Mouse (Mus musculus): ENCODE results near the gene Gstt4. TPM values are rescaled to one million over a fixed set of nuclear protein-coding genes. Genes with fewer than 3 reads are reported as not detected.
A peak's percentile ranks its signal among the peaks of the same experiment; 100 is the strongest.

The Gstt4 gene
- polyA plus RNA-seq, 1 experiment, result not detected

DNA sequence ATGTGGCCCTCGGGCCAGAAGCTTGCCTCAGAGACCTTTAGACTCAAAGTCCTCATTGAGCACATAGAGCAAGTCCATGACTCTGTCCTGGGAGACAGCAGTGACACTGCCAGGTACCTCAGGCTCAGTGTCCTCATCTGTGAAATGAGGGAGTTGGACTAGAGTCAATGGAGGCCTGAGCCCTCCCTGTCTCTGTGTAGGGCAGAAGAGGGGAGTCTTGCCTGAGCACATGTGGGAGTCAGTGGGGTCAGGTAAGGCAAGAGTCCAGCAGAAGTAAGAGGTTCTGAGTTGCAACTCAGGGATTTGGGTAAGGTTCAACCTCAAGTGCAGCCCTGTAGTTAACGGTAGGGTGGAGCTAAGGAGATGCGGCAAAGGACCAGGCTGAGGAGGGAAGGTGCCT, 34.6 kb upstream of the Gstt4 start:
- no peak overlapping the region for H3K4me3 ChIP-seq (ENCODE audit: low read depth, low read length)
- H3K4me1 ChIP-seq (ENCODE audit: control insufficient read depth, insufficient read depth, low read length), result peaks cover 9% of the 10 kb centered on the region
- no peaks in the 10 kb centered on the region for H3K27me3 ChIP-seq (ENCODE audit: control insufficient read depth, insufficient read depth, low read length, poor library complexity, severe bottlenecking)
- H3K27ac ChIP-seq (ENCODE audit: insufficient read depth, low read length), result peak overlapping the region; percentile 14; the same call in 1 of the 2 replicates
- H3K36me3 ChIP-seq (ENCODE audit: control insufficient read depth, insufficient read depth, low read length, poor library complexity, severe bottlenecking), result peaks cover 26% of the 10 kb centered on the region
- H3K9me3 ChIP-seq (replicated peaks; ENCODE audit: control insufficient read depth, insufficient read depth, low read length, poor library complexity, severe bottlenecking), result no peaks in the 10 kb centered on the region
- H3K9ac ChIP-seq (ENCODE audit: low read depth, poor library complexity, severe bottlenecking), result no peak overlapping the region
- TF ChIP-seq EP300 (IDR thresholded peaks at IDR 0.05; ENCODE audit: insufficient read depth, low read depth, low read length) (no peak), CTCF (IDR thresholded peaks at IDR 0.05; ENCODE audit: low read depth, low read length) (no peak), POLR2A (IDR thresholded peaks at IDR 0.05; ENCODE audit: insufficient read depth, low read length) (no peak)

DNA sequence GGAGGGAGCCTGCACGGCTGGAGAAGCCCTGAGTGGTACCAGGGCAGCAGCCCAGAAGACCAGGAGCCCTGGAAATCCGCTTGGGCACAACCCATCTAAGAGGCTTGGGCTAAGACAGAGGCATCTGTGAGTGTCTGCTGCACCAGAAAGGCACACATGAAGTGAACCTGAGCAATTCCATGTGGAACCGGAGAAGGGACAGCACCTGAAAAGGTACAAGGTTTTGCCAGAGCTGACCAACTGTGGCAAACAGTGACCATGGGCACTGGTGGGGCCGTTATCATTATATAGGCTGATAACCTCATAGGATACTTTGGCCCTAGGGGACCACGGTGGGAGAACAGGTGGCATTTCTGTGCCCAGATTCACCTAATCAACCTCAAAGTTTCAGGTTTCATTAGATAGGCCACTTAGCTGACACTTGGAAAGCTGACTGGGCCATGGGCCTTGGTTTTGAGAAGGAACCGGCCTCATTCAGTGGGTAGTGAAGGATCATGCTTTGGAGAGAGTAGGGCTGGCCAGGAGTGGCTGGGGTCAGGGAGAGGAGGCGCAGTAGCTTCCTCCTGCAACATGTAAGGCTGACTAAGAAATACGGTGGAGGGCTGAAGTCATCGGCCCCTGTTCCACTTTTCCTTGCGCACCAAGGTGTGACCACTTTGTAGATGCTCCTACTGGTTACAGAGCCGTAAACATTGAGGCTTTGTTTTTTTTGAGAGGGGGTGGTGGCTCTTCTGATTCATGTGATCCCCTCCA, 34.0 kb upstream of the Gstt4 start:
- peaks cover 26% of the 10 kb centered on the region for H3K36me3 ChIP-seq (ENCODE audit: control insufficient read depth, insufficient read depth, low read length, poor library complexity, severe bottlenecking)
- no peak overlapping the region for H3K9ac ChIP-seq (ENCODE audit: low read depth, poor library complexity, severe bottlenecking)
- H3K27me3 ChIP-seq (ENCODE audit: control insufficient read depth, insufficient read depth, low read length, poor library complexity, severe bottlenecking), result no peaks in the 10 kb centered on the region
- no peaks in the 10 kb centered on the region for H3K9me3 ChIP-seq (replicated peaks; ENCODE audit: control insufficient read depth, insufficient read depth, low read length, poor library complexity, severe bottlenecking)
- no peak for TF ChIP-seq POLR2A (IDR thresholded peaks at IDR 0.05; ENCODE audit: insufficient read depth, low read length)
- no peak for TF ChIP-seq EP300 (IDR thresholded peaks at IDR 0.05; ENCODE audit: insufficient read depth, low read depth, low read length)
- TF ChIP-seq CTCF (IDR thresholded peaks at IDR 0.05; ENCODE audit: low read depth, low read length), result no peak
- H3K4me3 ChIP-seq (ENCODE audit: low read depth, low read length), result no peak overlapping the region
- peaks cover 8% of the 10 kb centered on the region for H3K4me1 ChIP-seq (ENCODE audit: control insufficient read depth, insufficient read depth, low read length)
- H3K27ac ChIP-seq (ENCODE audit: insufficient read depth, low read length), result peak overlapping the region; percentile 14; the same call in 1 of the 2 replicates

DNA sequence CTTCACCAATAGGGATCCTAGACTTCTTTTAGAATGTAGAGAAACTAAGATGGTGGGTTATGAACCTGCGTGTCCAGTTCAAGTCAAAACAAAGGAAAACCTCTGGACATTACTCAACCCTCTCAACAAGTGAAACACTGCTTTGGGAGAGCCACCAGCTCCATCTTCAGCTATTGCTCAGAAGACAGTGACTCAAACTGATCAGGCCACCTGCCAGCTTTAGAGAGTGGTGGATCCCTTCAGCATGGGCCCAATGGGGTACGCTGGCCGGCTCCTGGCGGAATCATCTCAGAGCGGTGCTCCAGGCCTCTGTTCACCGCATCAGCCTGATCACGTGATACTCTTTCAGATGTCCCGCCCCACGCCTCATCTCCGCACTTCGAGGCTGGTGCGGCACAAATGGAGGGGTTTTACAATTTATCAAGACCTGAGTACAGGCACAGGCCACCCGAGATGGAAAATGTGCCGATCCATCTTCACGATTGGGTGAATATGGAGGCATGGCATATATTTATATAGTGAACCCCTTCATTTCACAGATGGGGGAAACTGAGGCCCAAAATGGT, 33.2 kb upstream of the Gstt4 start:
- H3K4me3 ChIP-seq (ENCODE audit: low read depth, low read length), result no peak overlapping the region
- peaks cover 12% of the 10 kb centered on the region for H3K4me1 ChIP-seq (ENCODE audit: control insufficient read depth, insufficient read depth, low read length)
- no peak for TF ChIP-seq CTCF (IDR thresholded peaks at IDR 0.05; ENCODE audit: low read depth, low read length)
- TF ChIP-seq POLR2A (IDR thresholded peaks at IDR 0.05; ENCODE audit: insufficient read depth, low read length), result no peak
- TF ChIP-seq EP300 (IDR thresholded peaks at IDR 0.05; ENCODE audit: insufficient read depth, low read depth, low read length), result no peak
- no peaks in the 10 kb centered on the region for H3K27me3 ChIP-seq (ENCODE audit: control insufficient read depth, insufficient read depth, low read length, poor library complexity, severe bottlenecking)
- H3K9me3 ChIP-seq (replicated peaks; ENCODE audit: control insufficient read depth, insufficient read depth, low read length, poor library complexity, severe bottlenecking), result no peaks in the 10 kb centered on the region
- no peak overlapping the region for H3K9ac ChIP-seq (ENCODE audit: low read depth, poor library complexity, severe bottlenecking)
- no peak overlapping the region for H3K27ac ChIP-seq (ENCODE audit: insufficient read depth, low read length)
- H3K36me3 ChIP-seq (ENCODE audit: control insufficient read depth, insufficient read depth, low read length, poor library complexity, severe bottlenecking), result peaks cover 26% of the 10 kb centered on the region

GRCm38 (mm10) chr10:75854791-75855190, 32.4 kb upstream of the Gstt4 start:
- no peaks in the 10 kb centered on the region for H3K27me3 ChIP-seq (ENCODE audit: control insufficient read depth, insufficient read depth, low read length, poor library complexity, severe bottlenecking)
- H3K9ac ChIP-seq (ENCODE audit: low read depth, poor library complexity, severe bottlenecking), result no peak overlapping the region
- H3K27ac ChIP-seq (ENCODE audit: insufficient read depth, low read length), result no peak overlapping the region
- peaks cover 12% of the 10 kb centered on the region for H3K4me1 ChIP-seq (ENCODE audit: control insufficient read depth, insufficient read depth, low read length)
- no peak overlapping the region for H3K4me3 ChIP-seq (ENCODE audit: low read depth, low read length)
- TF ChIP-seq POLR2A (IDR thresholded peaks at IDR 0.05; ENCODE audit: insufficient read depth, low read length) (no peak), CTCF (IDR thresholded peaks at IDR 0.05; ENCODE audit: low read depth, low read length) (no peak), EP300 (IDR thresholded peaks at IDR 0.05; ENCODE audit: insufficient read depth, low read depth, low read length) (no peak)
- peaks cover 26% of the 10 kb centered on the region for H3K36me3 ChIP-seq (ENCODE audit: control insufficient read depth, insufficient read depth, low read length, poor library complexity, severe bottlenecking)
- no peaks in the 10 kb centered on the region for H3K9me3 ChIP-seq (replicated peaks; ENCODE audit: control insufficient read depth, insufficient read depth, low read length, poor library complexity, severe bottlenecking)

- H3K9me3 ChIP-seq (replicated peaks; ENCODE audit: control insufficient read depth, insufficient read depth, low read length, poor library complexity, severe bottlenecking), result no peaks in the 10 kb centered on the region
- H3K27ac ChIP-seq (ENCODE audit: insufficient read depth, low read length), result no peak overlapping the region
- no peak overlapping the region for H3K4me3 ChIP-seq (ENCODE audit: low read depth, low read length)
- H3K4me1 ChIP-seq (ENCODE audit: control insufficient read depth, insufficient read depth, low read length), result peaks cover 12% of the 10 kb centered on the region
- TF ChIP-seq POLR2A (IDR thresholded peaks at IDR 0.05; ENCODE audit: insufficient read depth, low read length) (no peak), CTCF (IDR thresholded peaks at IDR 0.05; ENCODE audit: low read depth, low read length) (no peak)
- peaks cover 24% of the 10 kb centered on the region for H3K36me3 ChIP-seq (ENCODE audit: control insufficient read depth, insufficient read depth, low read length, poor library complexity, severe bottlenecking)
- no peak overlapping the region for H3K9ac ChIP-seq (ENCODE audit: low read depth, poor library complexity, severe bottlenecking)
- no peaks in the 10 kb centered on the region for H3K27me3 ChIP-seq (ENCODE audit: control insufficient read depth, insufficient read depth, low read length, poor library complexity, severe bottlenecking)
These were observed 31.8 kb upstream of the Gstt4 start for GRCm38 (mm10) chr10:75854096-75854495.

- Histone ChIP-seq H3K27ac (ENCODE audit: insufficient read depth, low read length) (peak overlapping the region; percentile 8; the same call in 1 of the 2 replicates), H3K27me3 (ENCODE audit: control insufficient read depth, insufficient read depth, low read length, poor library complexity, severe bottlenecking) (no peaks in the 10 kb centered on the region), H3K9ac (ENCODE audit: low read depth, poor library complexity, severe bottlenecking) (no peak overlapping the region), H3K4me3 (ENCODE audit: low read depth, low read length) (no peak overlapping the region), H3K36me3 (ENCODE audit: control insufficient read depth, insufficient read depth, low read length, poor library complexity, severe bottlenecking) (peaks cover 17% of the 10 kb centered on the region), H3K4me1 (ENCODE audit: control insufficient read depth, insufficient read depth, low read length) (peaks cover 13% of the 10 kb centered on the region), H3K9me3 (replicated peaks; ENCODE audit: control insufficient read depth, insufficient read depth, low read length, poor library complexity, severe bottlenecking) (no peaks in the 10 kb centered on the region)
- TF ChIP-seq CTCF (IDR thresholded peaks at IDR 0.05; ENCODE audit: low read depth, low read length) (peak; percentile 41), EP300 (IDR thresholded peaks at IDR 0.05; ENCODE audit: insufficient read depth, low read depth, low read length) (no peak)
These were observed 31.1 kb upstream of the Gstt4 start for GRCm38 (mm10) chr10:75853452-75853851.
